Mouse (Mus musculus) E14TG2a.4 (cell line): ENCODE measurements around the gene Chn1.

Experiments used
- H3K27me3 ChIP-seq: 2 replicates; pipeline ENCODE4 v1.6.1; 2014; ENCODE audit warnings: low read length, control low read depth; ENCODE audit not compliant: insufficient read depth
- H3K36me3 ChIP-seq: 2 replicates; pipeline ENCODE4 v1.6.1; 2014; ENCODE audit warnings: low read length, control low read depth; ENCODE audit not compliant: insufficient read depth
- H3K4me1 ChIP-seq: replicated peaks from 2 replicates; pipeline ENCODE4 v1.6.1; 2014; ENCODE audit warnings: low read depth, low read length, control low read depth
- H3K4me3 ChIP-seq: replicated peaks from 2 replicates; pipeline ENCODE4 v1.5.1; 2014; ENCODE audit warnings: mild to moderate bottlenecking, low read length
- H3K9me3 ChIP-seq: 2 replicates; pipeline ENCODE4 v1.6.1; 2014; ENCODE audit warnings: low read length, control low read depth
- CTCF ChIP-seq: conservative IDR thresholded peaks from 2 replicates; pipeline ENCODE4 v1.5.1; 2014; ENCODE audit warnings: low read length
- NANOG ChIP-seq: IDR thresholded peaks from 2 replicates; pipeline ENCODE4 v1.6.1; 2014; ENCODE audit warnings: borderline replicate concordance, low read length, mixed read lengths
- POU5F1 ChIP-seq: IDR thresholded peaks from 2 replicates; pipeline ENCODE4 v1.6.1; 2014; ENCODE audit warnings: low read length, borderline replicate concordance

Chn1 gene

GRCm38 (mm10) chr2:73768669-73769068 lies 6.5 kb downstream of the Chn1 start:
- H3K27me3 ChIP-seq: no peaks in the 10 kb centered on the region
- peaks cover 27% of the 10 kb centered on the region for H3K9me3 ChIP-seq
- H3K4me1 ChIP-seq: peaks cover 59% of the 10 kb centered on the region

GRCm38 (mm10) chr2:73763541-73763940 lies 11.6 kb downstream of the Chn1 start:
- Histone ChIP-seq H3K4me3 (no peak overlapping the region), H3K27me3 (no peaks in the 10 kb centered on the region), H3K9me3 (peaks cover 70% of the 10 kb centered on the region), H3K36me3 (peaks cover 23% of the 10 kb centered on the region), H3K4me1 (peaks cover 9% of the 10 kb centered on the region)
- TF ChIP-seq CTCF (no peak), POU5F1 (no peak), NANOG (no peak)

More at GRCm38 (mm10) chr2:73768669-73769068, 6.5 kb downstream of the Chn1 start:
- Histone ChIP-seq H3K4me3 (no peak overlapping the region; the same call in 1 of the 2 replicates), H3K36me3 (no peaks in the 10 kb centered on the region)
- TF ChIP-seq NANOG: peak; percentile 21; the same call in 1 of the 2 replicates
- TF ChIP-seq CTCF: no peak

GRCm38 (mm10) chr2:73759899-73760298 lies 15.2 kb downstream of the Chn1 start:
- Histone ChIP-seq H3K4me1 (no peaks in the 10 kb centered on the region), H3K36me3 (peaks cover 51% of the 10 kb centered on the region), H3K4me3 (no peak overlapping the region), H3K27me3 (no peaks in the 10 kb centered on the region), H3K9me3 (peaks cover 87% of the 10 kb centered on the region)
- no peak for TF ChIP-seq POU5F1
- TF ChIP-seq CTCF: no peak
- TF ChIP-seq NANOG: no peak

DNA sequence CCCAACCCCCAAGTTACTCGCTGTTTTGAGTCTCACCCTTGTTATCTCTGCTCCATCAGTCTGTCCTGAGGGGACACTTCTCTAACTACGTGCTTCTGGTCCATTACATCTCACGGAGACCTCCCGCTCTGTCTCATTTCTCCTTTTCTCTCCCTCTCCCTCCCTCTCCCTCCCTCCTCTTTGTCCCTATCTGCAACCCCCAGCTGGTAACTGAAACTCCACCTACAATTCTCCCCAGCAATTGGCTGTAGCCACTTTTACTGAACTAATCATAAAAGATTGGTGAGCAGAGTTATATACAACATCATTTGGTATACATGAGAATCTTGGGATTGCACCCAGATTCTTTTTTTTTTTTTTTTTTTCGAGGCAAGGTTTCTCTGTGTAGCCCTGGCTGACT lies 16.1 kb downstream of the Chn1 start:
- no peaks in the 10 kb centered on the region for H3K4me1 ChIP-seq
- no peak overlapping the region for H3K4me3 ChIP-seq
- H3K36me3 ChIP-seq: peaks cover 52% of the 10 kb centered on the region
- no peaks in the 10 kb centered on the region for H3K27me3 ChIP-seq
- peaks cover 83% of the 10 kb centered on the region for H3K9me3 ChIP-seq
- no peak for TF ChIP-seq NANOG
- TF ChIP-seq CTCF: no peak
- no peak for TF ChIP-seq POU5F1

DNA sequence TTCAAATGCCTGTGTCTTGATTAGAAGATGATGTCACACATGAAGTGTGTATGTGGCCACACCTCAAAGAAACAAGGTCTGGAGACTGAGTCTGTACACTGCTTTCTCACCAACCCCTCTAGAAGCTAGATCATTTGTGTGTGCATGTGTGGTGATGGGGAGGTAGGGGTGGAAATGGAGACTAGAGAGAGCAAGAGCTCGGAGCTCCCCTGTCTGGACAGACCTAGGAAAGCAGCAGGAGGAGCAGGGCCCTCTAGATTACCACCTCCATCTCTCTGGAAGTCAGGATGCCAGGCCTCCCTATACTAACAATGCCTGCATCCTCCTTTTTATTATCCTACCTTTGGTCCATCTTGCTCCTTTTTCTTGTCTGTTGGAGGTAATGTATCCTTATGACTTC lies 27.8 kb downstream of the Chn1 start:
- TF ChIP-seq CTCF: no peak
- TF ChIP-seq NANOG: no peak
- TF ChIP-seq POU5F1: no peak
- no peak overlapping the region for H3K4me3 ChIP-seq
- H3K36me3 ChIP-seq: peaks cover 12% of the 10 kb centered on the region
- H3K27me3 ChIP-seq: no peaks in the 10 kb centered on the region
- H3K4me1 ChIP-seq: no peaks in the 10 kb centered on the region
- H3K9me3 ChIP-seq: peaks cover 46% of the 10 kb centered on the region

DNA sequence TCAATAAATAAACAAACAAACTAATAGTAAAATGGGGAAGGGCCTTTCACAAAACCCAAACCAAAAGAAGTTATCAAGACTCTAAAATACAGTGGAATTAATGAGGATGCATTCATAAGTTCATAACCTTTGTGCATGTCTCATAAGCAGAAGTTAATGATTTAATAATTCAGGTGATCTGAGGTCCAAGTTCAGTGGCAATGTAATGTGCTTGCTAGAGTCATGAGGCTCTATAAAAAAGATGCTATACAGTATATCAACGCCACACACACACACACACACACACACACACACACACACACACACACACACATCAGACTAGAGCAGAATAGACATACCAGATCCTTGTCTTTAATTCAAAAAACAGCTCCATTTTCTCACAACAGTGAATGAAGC lies 28.8 kb downstream of the Chn1 start:
- TF ChIP-seq POU5F1: no peak
- no peak for TF ChIP-seq CTCF
- TF ChIP-seq NANOG: no peak
- Histone ChIP-seq H3K4me1 (no peaks in the 10 kb centered on the region), H3K4me3 (no peak overlapping the region), H3K9me3 (peaks cover 46% of the 10 kb centered on the region), H3K27me3 (no peaks in the 10 kb centered on the region), H3K36me3 (peaks cover 12% of the 10 kb centered on the region)

GRCm38 (mm10) chr2:73745647-73746374 lies 29.3 kb downstream of the Chn1 start:
- H3K36me3 ChIP-seq: peaks cover 12% of the 10 kb centered on the region
- no peaks in the 10 kb centered on the region for H3K27me3 ChIP-seq
- no peak overlapping the region for H3K4me3 ChIP-seq
- peaks cover 42% of the 10 kb centered on the region for H3K9me3 ChIP-seq
- TF ChIP-seq NANOG (no peak), CTCF (no peak), POU5F1 (no peak)
- no peaks in the 10 kb centered on the region for H3K4me1 ChIP-seq

- TF ChIP-seq POU5F1 (no peak), CTCF (no peak), NANOG (no peak)
- no peak overlapping the region for H3K4me3 ChIP-seq
- H3K4me1 ChIP-seq: no peaks in the 10 kb centered on the region
- peaks cover 23% of the 10 kb centered on the region for H3K9me3 ChIP-seq
- H3K36me3 ChIP-seq: peaks cover 4% of the 10 kb centered on the region; the same call in 1 of the 2 replicates
- no peaks in the 10 kb centered on the region for H3K27me3 ChIP-seq
Measured at GRCm38 (mm10) chr2:73741286-73741685, 33.9 kb downstream of the Chn1 start.

GRCm38 (mm10) chr2:73727868-73728267 lies 47.3 kb downstream of the Chn1 start:
- Histone ChIP-seq H3K27me3 (no peaks in the 10 kb centered on the region), H3K36me3 (no peaks in the 10 kb centered on the region), H3K4me1 (peaks cover 20% of the 10 kb centered on the region), H3K9me3 (no peaks in the 10 kb centered on the region), H3K4me3 (no peak overlapping the region)
- TF ChIP-seq NANOG (no peak), CTCF (no peak), POU5F1 (no peak)
